Mouse (Mus musculus) embryonic facial prominence, embryonic 11.5 days (tissue): ENCODE measurements around the gene Cdk20. TPM values are rescaled to one million over a fixed set of nuclear protein-coding genes. Genes with fewer than 3 reads are reported as not detected.

ENCODE experiments used
- ATAC-seq: fragments of 200-750 bp; cut with Nextera tagmentation; replicated peaks from 2 replicates; pipeline ENCODE4 v1.8.0; 2017; ENCODE audit warnings: low read depth; ENCODE audit not compliant: insufficient number of reproducible peaks, low FRiP score, low TSS enrichment
- DNase-seq: peaks from one replicate; pipeline ENCODE4 v3.0.0-alpha.2; 2015; ENCODE audit warnings: low spot score
- H3K27ac ChIP-seq: fragments of 300-500 bp; sonication (generic); replicated peaks from 2 replicates; pipeline ENCODE4 v1.5.1; 2014; ENCODE audit warnings: mild to moderate bottlenecking, low read depth, low read length, control low read depth
- H3K27me3 ChIP-seq: fragments of 300-500 bp; sonication (generic); 2 replicates; pipeline ENCODE4 v1.6.1; 2014; ENCODE audit warnings: mild to moderate bottlenecking, low read length, moderate library complexity, mixed read lengths; ENCODE audit not compliant: control insufficient read depth, insufficient read depth
- H3K36me3 ChIP-seq: fragments of 300-500 bp; sonication (generic); replicated peaks from 2 replicates; pipeline ENCODE4 v1.6.1; 2014; ENCODE audit warnings: low read depth, mild to moderate bottlenecking, low read length, moderate library complexity, mixed read lengths; ENCODE audit not compliant: control insufficient read depth, insufficient read depth
- H3K4me1 ChIP-seq: fragments of 300-500 bp; sonication (generic); 2 replicates; pipeline ENCODE4 v1.6.1; 2014; ENCODE audit warnings: low read length, mixed read lengths; ENCODE audit not compliant: control insufficient read depth, insufficient read depth
- H3K4me2 ChIP-seq: fragments of 300-500 bp; sonication (generic); 2 replicates; pipeline ENCODE4 v1.6.1; 2014; ENCODE audit warnings: low read depth, mild to moderate bottlenecking, control low read depth, low read length, moderate library complexity
- H3K4me3 ChIP-seq: fragments of 300-500 bp; sonication (generic); 2 replicates; pipeline ENCODE4 v1.5.1; 2014; ENCODE audit warnings: low read depth, low read length, control low read depth
- H3K9ac ChIP-seq: fragments of 300-500 bp; sonication (generic); replicated peaks from 2 replicates; pipeline ENCODE4 v1.6.1; 2014; ENCODE audit warnings: mild to moderate bottlenecking, control low read depth, low read length
- H3K9me3 ChIP-seq: fragments of 300-500 bp; sonication (generic); replicated peaks from 2 replicates; pipeline ENCODE4 v1.6.1; 2016; ENCODE audit warnings: mild to moderate bottlenecking, low read length, inconsistent platforms, mixed read lengths; ENCODE audit not compliant: control insufficient read depth
- WGBS: fragments of 180-500 bp; shearing (Covaris S2); extraction: QIAGEN DNeasy Blood & Tissue Kit; methylation state at CpG from one replicate; pipeline ENCODE4 v1.1.7; 2014; 5-methylcytosine and 5-hydroxymethylcytosine counted together
- polyA plus RNA-seq: library from polyadenylated mRNA; unstranded; fragments of >200 nt; fragmentation: Nextera tagmentation; extraction: Ambion mirVana; gene quantifications from 2 replicates; pipeline ENCODE4 v1.2.1, GENCODE M21; 2014

Cdk20 gene
- polyA plus RNA-seq, 1 experiment from 2014 or later, result 6.7 TPM

- Histone ChIP-seq H3K36me3 (no peaks in the 10 kb centered on the region), H3K9me3 (no peaks in the 10 kb centered on the region), H3K4me3 (no peak overlapping the region), H3K9ac (no peak overlapping the region), H3K4me2 (no peak overlapping the region), H3K4me1 (no peaks in the 10 kb centered on the region), H3K27ac (no peak overlapping the region), H3K27me3 (no peaks in the 10 kb centered on the region)
- no peak for ATAC-seq
- DNase-seq, result no peak
- 46% methylated on average over 3 of the region's 3 CpGs for WGBS
Observed at GRCm38 (mm10) chr13:64402006-64402405, 30.1 kb upstream of the Cdk20 start.

- no peak overlapping the region for H3K9ac ChIP-seq
- H3K4me1 ChIP-seq, result no peaks in the 10 kb centered on the region
- H3K9me3 ChIP-seq, result no peaks in the 10 kb centered on the region
- no peak overlapping the region for H3K27ac ChIP-seq
- H3K27me3 ChIP-seq, result no peaks in the 10 kb centered on the region
- H3K4me3 ChIP-seq, result no peak overlapping the region
- no peak overlapping the region for H3K4me2 ChIP-seq
- H3K36me3 ChIP-seq, result no peaks in the 10 kb centered on the region
- DNase-seq (no peak), ATAC-seq (no peak)
- WGBS, result 86% methylated on average over 10 of the region's 10 CpGs
Observed at GRCm38 (mm10) chr13:64402504-64402949, 29.6 kb upstream of the Cdk20 start.

GRCm38 (mm10) chr13:64402951-64403460 is 29.1 kb upstream of the Cdk20 start:
- H3K36me3 ChIP-seq, result no peaks in the 10 kb centered on the region
- no peak overlapping the region for H3K4me2 ChIP-seq
- H3K9me3 ChIP-seq, result no peaks in the 10 kb centered on the region
- ATAC-seq (no peak), DNase-seq (no peak)
- no peaks in the 10 kb centered on the region for H3K4me1 ChIP-seq
- H3K4me3 ChIP-seq, result no peak overlapping the region
- no peak overlapping the region for H3K9ac ChIP-seq
- no peak overlapping the region for H3K27ac ChIP-seq
- 80% methylated on average over 8 of the region's 8 CpGs for WGBS
- H3K27me3 ChIP-seq, result no peaks in the 10 kb centered on the region

DNA sequence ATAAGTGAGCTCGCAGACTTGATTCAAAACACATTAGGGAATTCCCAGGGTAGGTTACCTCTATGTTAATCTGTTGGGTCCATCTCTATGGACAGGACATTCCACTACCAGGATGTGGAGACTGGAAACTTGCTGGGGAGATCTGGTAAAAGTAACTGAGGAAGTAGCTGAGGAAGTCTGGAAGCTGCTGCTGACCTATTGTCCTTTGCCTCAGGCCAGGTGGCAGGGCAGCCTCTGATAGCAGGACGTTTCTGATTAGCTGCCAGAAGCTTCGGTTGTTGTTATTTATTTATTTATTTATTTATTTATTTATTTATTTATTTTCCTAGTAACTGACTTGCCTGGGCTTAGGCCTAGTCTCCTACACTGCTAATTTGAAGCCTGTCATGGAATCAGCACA is 28.6 kb upstream of the Cdk20 start:
- H3K27ac ChIP-seq, result no peak overlapping the region
- H3K27me3 ChIP-seq, result no peaks in the 10 kb centered on the region
- H3K4me3 ChIP-seq, result no peak overlapping the region
- H3K4me1 ChIP-seq, result no peaks in the 10 kb centered on the region
- H3K9me3 ChIP-seq, result no peaks in the 10 kb centered on the region
- WGBS, result 34% methylated on average over 3 of the region's 3 CpGs
- ATAC-seq, result no peak
- no peak overlapping the region for H3K4me2 ChIP-seq
- H3K36me3 ChIP-seq, result no peaks in the 10 kb centered on the region
- no peak for DNase-seq
- no peak overlapping the region for H3K9ac ChIP-seq

DNA sequence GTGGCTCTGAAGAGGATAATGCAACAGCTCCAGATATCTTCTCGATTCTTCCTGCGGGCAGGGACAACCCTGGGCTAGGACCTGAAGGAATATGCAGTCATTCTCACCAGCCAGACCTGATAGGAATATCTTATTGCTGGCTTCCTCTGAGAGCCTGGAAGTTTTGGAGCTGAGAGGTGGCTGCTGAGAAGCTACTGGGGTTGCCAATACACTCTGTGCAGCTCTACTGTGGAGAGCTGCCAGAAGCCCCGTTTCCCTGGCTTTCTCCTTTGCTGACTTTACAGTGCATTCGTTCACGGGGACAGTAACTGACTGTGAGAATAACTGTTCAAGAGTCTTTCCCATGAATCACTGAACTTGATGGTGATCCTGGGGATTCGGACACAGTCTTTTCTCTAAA is 26.6 kb upstream of the Cdk20 start:
- Histone ChIP-seq H3K9me3 (no peaks in the 10 kb centered on the region), H3K4me2 (no peak overlapping the region), H3K9ac (no peak overlapping the region), H3K36me3 (no peaks in the 10 kb centered on the region), H3K4me1 (no peaks in the 10 kb centered on the region), H3K27ac (no peak overlapping the region), H3K4me3 (no peak overlapping the region), H3K27me3 (no peaks in the 10 kb centered on the region)
- DNase-seq, result no peak
- 89% methylated on average over 6 of the region's 6 CpGs for WGBS
- ATAC-seq, result no peak

DNA sequence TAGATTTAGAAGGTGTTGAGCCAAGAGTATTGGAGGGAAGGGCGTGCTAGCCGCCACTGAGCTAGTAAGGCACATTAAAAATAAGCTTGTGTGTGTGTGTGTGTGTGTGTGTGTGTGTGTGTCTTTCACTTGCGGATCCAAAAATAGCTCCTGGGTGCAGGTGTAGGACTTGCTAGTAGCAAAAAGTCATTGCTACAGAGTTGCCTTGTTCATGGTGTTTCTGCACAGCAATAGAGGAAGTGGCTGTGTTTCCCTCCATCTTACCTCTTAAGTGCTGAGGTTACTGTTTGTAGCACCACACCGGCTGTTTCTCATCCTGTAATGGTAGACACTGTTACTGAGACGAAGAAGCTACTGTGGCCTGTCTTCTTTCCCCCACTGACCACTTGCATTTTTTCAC is 24.1 kb upstream of the Cdk20 start:
- Histone ChIP-seq H3K4me1 (no peaks in the 10 kb centered on the region), H3K9me3 (no peaks in the 10 kb centered on the region), H3K36me3 (no peaks in the 10 kb centered on the region), H3K4me3 (no peak overlapping the region), H3K9ac (no peak overlapping the region), H3K4me2 (no peak overlapping the region), H3K27ac (no peak overlapping the region), H3K27me3 (no peaks in the 10 kb centered on the region)
- DNase-seq, result no peak
- no peak for ATAC-seq
- WGBS, result 89% methylated on average over 5 of the region's 5 CpGs

- ATAC-seq, result no peak
- Histone ChIP-seq H3K4me3 (no peak overlapping the region), H3K36me3 (no peaks in the 10 kb centered on the region), H3K9ac (no peak overlapping the region), H3K4me2 (no peak overlapping the region), H3K9me3 (no peaks in the 10 kb centered on the region), H3K27ac (no peak overlapping the region), H3K27me3 (no peaks in the 10 kb centered on the region), H3K4me1 (no peaks in the 10 kb centered on the region)
- 81% methylated on average over 5 of the region's 5 CpGs for WGBS
- no peak for DNase-seq
Observed at GRCm38 (mm10) chr13:64410604-64411003, 21.5 kb upstream of the Cdk20 start.

- no peaks in the 10 kb centered on the region for H3K27me3 ChIP-seq
- no peak overlapping the region for H3K27ac ChIP-seq
- DNase-seq, result no peak
- H3K9me3 ChIP-seq, result no peaks in the 10 kb centered on the region
- H3K36me3 ChIP-seq, result no peaks in the 10 kb centered on the region
- no peak for ATAC-seq
- no peaks in the 10 kb centered on the region for H3K4me1 ChIP-seq
- H3K4me3 ChIP-seq, result no peak overlapping the region
- 84% methylated on average over 2 of the region's 2 CpGs for WGBS
- no peak overlapping the region for H3K4me2 ChIP-seq
- no peak overlapping the region for H3K9ac ChIP-seq
Observed at GRCm38 (mm10) chr13:64411282-64411681, 20.8 kb upstream of the Cdk20 start.
